Mouse (Mus musculus) brain, embryonic 14.5 days (tissue): ENCODE data around the gene Emcn. TPM values are rescaled to one million over a fixed set of nuclear protein-coding genes. Genes with fewer than 3 reads are reported as not detected.

ENCODE experiments used
- DNase-seq: peaks from one replicate; pipeline ENCODE4 v3.0.0-alpha.2; 2011; ENCODE audit warnings: low read depth
- CTCF ChIP-seq: fragments of 200-500 bp; IDR thresholded peaks from 2 replicates; pipeline ENCODE4 v1.5.1; 2012; ENCODE audit warnings: inconsistent platforms, mild to moderate bottlenecking, moderate library complexity, borderline replicate concordance; ENCODE audit not compliant: insufficient read depth, insufficient read length; ENCODE audit errors: extremely low read depth
- POLR2A ChIP-seq: fragments of 200-500 bp; IDR thresholded peaks from 2 replicates; pipeline ENCODE4 v1.6.1; 2012; ENCODE audit warnings: mild to moderate bottlenecking, inconsistent platforms, borderline replicate concordance; ENCODE audit not compliant: poor library complexity, insufficient read depth, insufficient read length, severe bottlenecking; ENCODE audit errors: extremely low read depth
- polyA plus RNA-seq: library from polyadenylated mRNA; depleted of rRNA; stranded (reverse); fragments of >200 nt; gene quantifications from 2 replicates; pipeline ENCODE4 v1.2.3, GENCODE M21; 2012

The Emcn gene
- polyA plus RNA-seq, 1 experiment: 14.5 TPM

- no peak for TF ChIP-seq CTCF
- TF ChIP-seq POLR2A: no peak
- DNase-seq: no peak
Observed at GRCm38 (mm10) chr3:137464902-137465629, 124.2 kb downstream of the Emcn start.

- TF ChIP-seq CTCF: no peak
- TF ChIP-seq POLR2A: no peak
- peak; percentile 30 for DNase-seq
Observed at GRCm38 (mm10) chr3:137465953-137466352, 125.1 kb downstream of the Emcn start.

- TF ChIP-seq POLR2A: no peak
- TF ChIP-seq CTCF: no peak
- no peak for DNase-seq
Observed at GRCm38 (mm10) chr3:137466766-137467165, 125.9 kb downstream of the Emcn start.

- TF ChIP-seq CTCF (no peak), POLR2A (no peak)
- no peak for DNase-seq
Observed at GRCm38 (mm10) chr3:137467386-137467785, 126.5 kb downstream of the Emcn start.

GRCm38 (mm10) chr3:137472145-137472544 is 131.3 kb downstream of the Emcn start:
- no peak for DNase-seq
- TF ChIP-seq POLR2A: no peak
- TF ChIP-seq CTCF: no peak

- TF ChIP-seq POLR2A (no peak), CTCF (no peak)
- peak; percentile 39 for DNase-seq
Observed at GRCm38 (mm10) chr3:137479761-137480339, 139.0 kb downstream of the Emcn start.

GRCm38 (mm10) chr3:137481157-137481556 is 140.3 kb downstream of the Emcn start:
- no peak for DNase-seq
- TF ChIP-seq POLR2A: no peak
- TF ChIP-seq CTCF: no peak
